Mouse (Mus musculus): ENCODE data around the gene Otp. TPM values are rescaled to one million over a fixed set of nuclear protein-coding genes. Genes with fewer than 3 reads are reported as not detected.

Gene Otp
- total RNA-seq, 2 experiments from 2014 or later = not detected

- DNase-seq (ENCODE audit: low spot score in 2 of 2) = no peak
Observed at GRCm38 (mm10) chr13:94873111-94874038, 2.0 kb upstream of the Otp start.

- no peak for DNase-seq (ENCODE audit: low spot score in 2 of 2)
Observed at GRCm38 (mm10) chr13:94874039-94874425, 1.4 kb upstream of the Otp start.

GRCm38 (mm10) chr13:94874656-94875395, 576 bp upstream of the Otp start:
- no peak for DNase-seq (ENCODE audit: low spot score in 2 of 2)

- DNase-seq (ENCODE audit: low spot score in 2 of 2) = no peak
Observed at GRCm38 (mm10) chr13:94876286-94877210, 1.1 kb downstream of the Otp start.

GRCm38 (mm10) chr13:94877211-94877590, 1.8 kb downstream of the Otp start:
- DNase-seq (ENCODE audit: low spot score in 2 of 2) = no peak

GRCm38 (mm10) chr13:94877991-94878745, 2.8 kb downstream of the Otp start:
- DNase-seq (ENCODE audit: low spot score in 2 of 2) = no peak

- DNase-seq (ENCODE audit: low spot score in 2 of 2) = no peak
Observed at GRCm38 (mm10) chr13:94881201-94881600, 5.8 kb downstream of the Otp start.

GRCm38 (mm10) chr13:94882221-94882620, 6.8 kb downstream of the Otp start:
- no peak for DNase-seq (ENCODE audit: low spot score in 2 of 2)

- DNase-seq (ENCODE audit: low spot score in 2 of 2) = no peak
Observed at GRCm38 (mm10) chr13:94882711-94883145, 7.3 kb downstream of the Otp start.

GRCm38 (mm10) chr13:94883163-94883965, 8.0 kb downstream of the Otp start:
- no peak for DNase-seq (ENCODE audit: low spot score in 2 of 2)

- no peak for DNase-seq (ENCODE audit: low spot score in 2 of 2)
Observed at GRCm38 (mm10) chr13:94883966-94884960, 8.9 kb downstream of the Otp start.

GRCm38 (mm10) chr13:94885291-94886235, 10.2 kb downstream of the Otp start:
- no peak for DNase-seq (ENCODE audit: low spot score in 2 of 2)

- no peak for DNase-seq (ENCODE audit: low spot score in 2 of 2)
Observed at GRCm38 (mm10) chr13:94907841-94908240, 32.4 kb downstream of the Otp start.

- no peak for DNase-seq (ENCODE audit: low spot score in 2 of 2)
Observed at GRCm38 (mm10) chr13:94912961-94913360, 37.6 kb downstream of the Otp start.

GRCm38 (mm10) chr13:94915654-94916053, 40.3 kb downstream of the Otp start:
- DNase-seq (ENCODE audit: low spot score in 2 of 2) = no peak

- DNase-seq (ENCODE audit: low spot score in 2 of 2) = no peak
Observed at GRCm38 (mm10) chr13:94928086-94928485, 52.7 kb downstream of the Otp start.
